Mouse (Mus musculus) splenic B cell, adult 2 months (primary cell): Measurements from ENCODE around the gene Rgs19.

Experiments
- DNase-seq: peaks from one replicate; pipeline ENCODE4 v3.0.0-alpha.2; 2011; ENCODE audit warnings: low read depth, low spot score
- H3K27me3 ChIP-seq: 2 replicates; pipeline ENCODE4 v1.6.1; 2012; ENCODE audit warnings: mild to moderate bottlenecking, low read length, moderate library complexity, mixed read lengths; ENCODE audit not compliant: control insufficient read depth, poor library complexity, insufficient read depth, severe bottlenecking
- H3K36me3 ChIP-seq: 2 replicates; pipeline ENCODE4 v1.6.1; 2012; ENCODE audit warnings: mild to moderate bottlenecking, low read length, moderate library complexity, mixed read lengths; ENCODE audit not compliant: control insufficient read depth, poor library complexity, insufficient read depth, severe bottlenecking

Gene Rgs19

GRCm38 (mm10) chr2:181653065-181653464, 40.7 kb downstream of the Rgs19 start:
- Histone ChIP-seq H3K36me3 (peaks cover 14% of the 10 kb centered on the region), H3K27me3 (no peaks in the 10 kb centered on the region)
- no peak for DNase-seq

GRCm38 (mm10) chr2:181648926-181649325, 44.9 kb downstream of the Rgs19 start:
- no peak for DNase-seq
- no peaks in the 10 kb centered on the region for H3K27me3 ChIP-seq
- peaks cover 26% of the 10 kb centered on the region for H3K36me3 ChIP-seq

GRCm38 (mm10) chr2:181646626-181647472, 46.9 kb downstream of the Rgs19 start:
- peaks cover 28% of the 10 kb centered on the region for H3K36me3 ChIP-seq

GRCm38 (mm10) chr2:181645666-181646065, 48.1 kb downstream of the Rgs19 start:
- Histone ChIP-seq H3K36me3 (peaks cover 28% of the 10 kb centered on the region), H3K27me3 (no peaks in the 10 kb centered on the region)
- no peak for DNase-seq

More at GRCm38 (mm10) chr2:181646626-181647472, 46.9 kb downstream of the Rgs19 start:
- no peaks in the 10 kb centered on the region for H3K27me3 ChIP-seq
- no peak for DNase-seq

GRCm38 (mm10) chr2:181644361-181644760, 49.4 kb downstream of the Rgs19 start:
- peak; percentile 69 for DNase-seq
- peaks cover 26% of the 10 kb centered on the region for H3K36me3 ChIP-seq
- H3K27me3 ChIP-seq = no peaks in the 10 kb centered on the region
